Mouse (Mus musculus) cerebellum, adult 18-20 months (tissue): ENCODE measurements around the gene Nfib.

Experiments used
- DNase-seq, 2 experiments: peaks; one replicate each; pipeline ENCODE4 v3.0.0; 2021

Gene Nfib

DNA sequence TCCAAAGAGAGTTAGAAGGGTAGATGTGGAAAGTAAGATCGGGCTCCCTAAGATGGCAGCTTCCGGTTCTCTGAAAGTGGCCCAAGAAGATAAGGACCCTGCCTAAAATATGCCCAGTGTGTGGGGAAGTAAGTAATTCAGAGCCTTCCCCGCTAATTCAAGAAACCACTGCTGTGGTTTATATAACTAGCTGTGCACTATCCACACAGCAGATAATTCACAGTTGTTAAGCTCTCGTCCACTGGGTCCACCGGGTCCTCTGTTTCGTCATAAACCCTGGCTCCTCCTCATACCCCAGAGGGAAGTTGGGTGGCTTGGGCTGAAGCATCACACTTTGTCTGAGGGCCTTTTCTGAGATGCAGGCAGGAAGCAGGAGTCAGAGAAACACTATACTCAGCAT is 19.5 kb downstream of the Nfib start:
- DNase-seq, result no peak

DNA sequence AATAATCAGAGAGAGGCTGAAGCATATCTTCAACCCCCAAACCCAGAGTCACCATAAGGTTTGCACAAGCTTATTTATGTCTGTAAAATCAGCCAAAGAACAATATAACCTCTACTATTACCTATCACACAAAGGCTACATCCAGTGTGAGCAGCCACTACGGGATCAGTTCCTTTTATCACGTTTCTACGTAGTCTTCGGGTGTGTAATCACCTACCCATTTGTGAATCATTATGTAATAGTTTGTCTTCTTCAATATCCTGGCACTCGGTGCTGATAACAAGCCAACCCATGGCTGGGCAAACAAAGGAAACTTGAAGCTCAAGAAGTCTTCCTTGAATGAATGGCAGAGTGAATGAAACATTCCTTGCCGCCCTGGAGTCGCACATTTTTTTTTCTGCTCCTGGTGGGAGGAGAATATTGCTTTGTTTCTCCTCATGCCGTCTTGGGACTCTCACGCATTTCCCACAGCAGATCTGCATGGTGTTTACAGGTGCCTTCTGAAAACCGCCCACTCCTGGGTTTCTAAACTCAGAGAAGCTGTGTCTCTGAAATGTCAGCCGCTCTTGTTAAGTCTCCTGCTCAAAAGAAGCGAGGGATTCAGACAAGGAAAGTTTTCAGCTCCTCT is 21.3 kb downstream of the Nfib start:
- no peak for DNase-seq

DNA sequence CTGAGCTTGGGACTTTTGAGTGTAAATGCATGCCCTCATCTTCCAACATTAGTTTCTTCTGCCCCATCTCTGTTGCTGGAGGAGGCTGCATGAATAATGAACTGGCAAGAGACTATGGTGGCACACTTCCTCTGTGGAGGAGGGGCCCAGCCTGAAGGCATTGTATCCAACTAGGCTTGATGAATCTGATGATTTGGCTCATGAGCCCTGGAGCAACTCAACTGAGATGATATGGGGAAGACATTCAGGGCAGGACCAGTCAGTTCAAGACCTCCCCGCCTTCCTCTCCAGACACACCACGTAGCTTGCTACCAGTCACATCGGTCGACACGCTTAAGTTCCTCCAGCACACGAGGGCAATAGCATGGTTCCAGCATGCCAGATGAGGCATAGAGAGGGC is 22.0 kb downstream of the Nfib start:
- DNase-seq, result no peak

DNA sequence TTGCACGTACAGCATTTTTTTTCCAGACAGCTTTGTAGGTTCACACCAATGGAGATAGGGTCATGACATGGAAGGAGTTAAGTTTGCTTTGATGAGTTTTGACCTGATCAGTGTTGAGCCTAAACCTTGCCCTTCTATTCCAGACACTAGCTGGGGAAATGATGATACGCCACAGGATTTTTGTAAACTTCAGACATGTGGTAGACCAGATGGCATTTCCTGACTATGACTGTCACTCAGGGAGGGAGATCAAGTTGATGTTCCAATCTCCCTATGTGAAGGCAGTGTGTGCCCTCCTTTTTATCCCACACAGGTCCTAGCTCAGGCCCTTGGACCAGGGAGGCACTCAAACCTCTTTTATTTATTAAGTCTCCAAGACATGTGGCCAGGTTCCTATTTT is 29.4 kb downstream of the Nfib start:
- DNase-seq, result no peak

DNA sequence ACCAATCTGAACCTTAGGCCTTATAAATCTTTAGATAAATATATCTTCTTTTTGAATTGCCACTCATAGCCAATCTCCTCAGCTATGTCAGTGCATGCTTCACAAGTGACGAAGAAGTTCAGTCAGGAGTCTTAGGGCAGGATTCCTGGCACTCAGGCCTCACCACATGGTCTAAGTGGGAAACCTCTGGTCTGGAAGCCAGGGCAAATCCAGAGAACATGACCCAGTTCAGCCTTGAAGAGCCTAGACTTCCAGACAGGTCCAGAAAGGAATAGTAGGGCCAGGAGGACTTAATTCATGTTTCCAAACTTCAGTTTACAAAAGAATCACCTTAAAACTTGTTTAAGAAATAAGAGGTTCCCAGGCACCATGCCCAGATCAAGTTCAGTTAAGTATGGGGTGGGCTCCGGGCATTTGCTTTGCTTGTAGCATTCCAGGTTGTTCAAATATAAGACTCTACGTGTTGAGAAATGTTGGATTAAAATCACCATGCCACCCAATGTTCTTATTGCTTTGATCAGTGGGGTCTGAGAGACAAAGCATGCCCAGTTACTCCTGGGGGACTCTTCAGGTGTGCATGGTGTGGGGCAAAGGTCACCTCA is 38.2 kb downstream of the Nfib start:
- no peak for DNase-seq

DNA sequence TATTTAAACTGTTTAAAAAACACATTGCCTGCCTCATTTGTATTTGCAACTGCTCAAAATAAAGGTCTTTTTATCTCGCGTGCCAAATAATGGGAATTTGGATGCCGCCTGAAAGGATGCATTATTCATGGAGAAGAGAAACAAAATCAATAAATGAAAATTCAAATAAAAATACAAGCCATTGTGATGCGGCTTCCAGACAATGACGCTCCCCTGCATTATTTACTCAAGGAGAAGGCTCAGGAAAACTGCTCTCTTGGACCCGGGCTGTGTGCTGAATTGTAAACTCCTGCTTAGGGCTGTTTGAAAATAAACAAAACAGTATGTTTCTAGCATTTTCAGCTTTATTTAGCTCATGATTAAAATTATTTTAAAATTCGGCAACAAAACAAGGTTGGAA is 41.1 kb downstream of the Nfib start:
- no peak for DNase-seq

DNA sequence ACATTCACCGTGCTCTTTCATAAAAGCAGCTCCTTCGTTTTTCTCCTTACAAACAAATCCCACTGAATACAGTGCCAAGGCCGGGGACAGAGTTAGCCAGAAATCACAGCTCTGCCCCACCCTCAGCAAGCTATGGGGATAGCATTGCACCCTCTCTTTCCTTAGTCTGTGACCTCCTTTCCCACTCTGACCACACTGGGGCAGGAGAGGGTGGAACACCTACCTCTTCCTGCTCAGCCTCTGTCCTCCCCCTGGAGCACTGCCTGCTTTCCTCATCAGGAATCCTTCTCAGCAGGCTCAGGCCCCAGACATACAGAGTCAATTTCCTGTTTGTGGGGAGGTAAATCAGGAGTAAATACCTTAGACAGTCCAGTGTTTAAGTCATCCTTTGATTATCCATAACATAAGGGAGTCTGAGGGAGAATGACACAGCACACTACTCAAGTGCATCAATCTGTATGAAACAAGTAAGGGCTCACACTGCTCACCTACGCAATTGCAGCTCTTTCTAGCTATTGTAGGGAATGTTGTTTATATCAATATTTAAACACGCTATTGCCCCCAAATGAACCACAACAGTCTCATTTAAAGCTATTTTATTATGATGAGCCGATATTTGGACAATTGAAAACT is 41.7 kb downstream of the Nfib start:
- DNase-seq, result no peak

DNA sequence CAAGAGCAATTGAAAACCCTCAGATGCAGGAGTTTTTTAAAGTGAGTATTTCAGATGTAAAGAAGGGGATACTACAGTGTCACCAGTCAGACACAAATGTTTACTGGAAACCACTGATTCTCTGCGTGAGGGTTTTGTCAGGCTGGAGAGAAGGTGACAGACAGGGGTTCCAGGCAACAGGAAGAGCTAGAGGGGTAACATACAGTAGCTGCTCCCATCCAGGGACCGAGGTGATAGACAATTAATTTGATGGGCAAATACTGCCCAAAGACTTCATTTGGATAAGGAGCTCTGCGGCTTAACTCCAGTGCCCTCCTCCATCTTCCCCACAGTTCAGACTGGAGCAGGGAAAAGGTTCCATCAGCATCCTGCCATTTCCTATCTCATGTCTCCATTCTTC is 42.9 kb downstream of the Nfib start:
- no peak for DNase-seq

DNA sequence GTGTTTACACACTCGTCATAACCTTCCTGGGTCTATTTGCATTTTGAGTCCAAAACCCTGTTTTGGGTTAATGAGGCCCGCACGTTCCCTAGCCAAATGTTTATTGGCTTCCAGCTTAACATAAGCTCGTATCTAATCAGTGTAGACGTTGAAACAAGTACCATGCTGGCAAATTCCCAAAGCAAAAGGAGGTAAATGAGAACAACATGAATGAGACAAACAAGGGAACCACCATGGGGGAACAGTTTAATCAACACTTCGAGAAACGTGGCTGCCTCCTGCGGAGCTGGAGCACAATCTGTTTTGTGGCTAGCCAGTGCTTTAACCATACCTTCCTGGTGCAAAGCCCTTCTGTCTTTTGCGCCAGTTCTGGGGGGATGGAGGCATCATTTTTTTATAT is 43.3 kb downstream of the Nfib start:
- DNase-seq, result no peak

DNA sequence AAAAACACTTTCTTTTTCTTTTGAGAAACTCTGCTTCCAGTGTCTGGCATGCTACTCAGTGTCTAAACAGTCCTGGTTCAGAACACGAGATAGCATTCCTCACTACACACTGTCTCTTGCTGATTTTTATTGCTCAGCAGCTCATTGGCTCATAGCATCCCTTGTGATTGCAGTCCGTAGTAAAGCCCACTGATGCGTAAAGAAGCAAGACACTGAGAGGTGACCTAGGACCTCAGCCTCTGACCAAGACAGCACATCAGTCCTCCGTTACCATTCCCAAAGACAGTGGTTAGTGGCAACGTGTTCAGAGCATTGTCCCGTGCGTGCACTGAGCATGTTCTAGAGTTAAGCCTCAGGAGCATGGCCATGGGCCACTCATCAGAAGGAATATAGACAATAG is 44.3 kb downstream of the Nfib start:
- DNase-seq, result no peak

DNA sequence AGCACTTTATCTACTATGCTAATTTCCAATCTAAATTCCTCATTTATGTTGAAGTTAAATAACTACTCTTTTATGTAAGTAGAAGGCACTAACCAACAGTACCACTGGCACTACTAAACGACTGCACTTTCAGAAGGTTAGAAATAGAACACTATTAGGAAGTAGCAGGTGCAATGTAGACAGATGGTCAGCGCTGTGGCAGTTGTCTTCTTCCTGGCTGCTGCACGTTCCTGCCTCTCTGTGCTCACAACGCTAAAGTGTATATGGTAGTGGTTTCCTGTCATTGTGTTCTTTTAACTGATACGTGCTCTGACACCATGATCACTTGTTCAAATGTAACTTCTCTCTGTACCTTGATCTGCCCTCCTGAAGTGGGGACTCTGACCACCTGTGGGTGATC is 59.9 kb downstream of the Nfib start:
- no peak for DNase-seq

DNA sequence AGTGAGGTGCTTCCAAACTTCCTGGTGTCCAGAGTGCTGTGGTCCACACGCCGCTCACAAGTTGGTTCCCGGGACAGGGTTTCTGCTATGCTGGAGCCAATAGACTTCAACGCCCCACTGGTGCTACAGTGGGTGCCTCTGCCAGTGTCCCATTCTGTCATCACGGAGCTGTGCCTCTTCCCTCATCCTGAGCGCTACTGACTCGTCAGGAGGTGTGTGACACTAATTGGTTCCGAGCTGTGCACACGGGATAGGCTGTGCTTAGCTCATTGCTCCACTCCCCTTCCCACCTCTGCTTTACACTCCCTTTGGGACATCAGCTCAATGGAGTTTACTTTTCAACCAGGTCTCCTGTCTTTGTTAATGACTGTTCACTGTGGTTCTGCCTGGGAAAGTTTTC is 60.8 kb downstream of the Nfib start:
- no peak for DNase-seq

DNA sequence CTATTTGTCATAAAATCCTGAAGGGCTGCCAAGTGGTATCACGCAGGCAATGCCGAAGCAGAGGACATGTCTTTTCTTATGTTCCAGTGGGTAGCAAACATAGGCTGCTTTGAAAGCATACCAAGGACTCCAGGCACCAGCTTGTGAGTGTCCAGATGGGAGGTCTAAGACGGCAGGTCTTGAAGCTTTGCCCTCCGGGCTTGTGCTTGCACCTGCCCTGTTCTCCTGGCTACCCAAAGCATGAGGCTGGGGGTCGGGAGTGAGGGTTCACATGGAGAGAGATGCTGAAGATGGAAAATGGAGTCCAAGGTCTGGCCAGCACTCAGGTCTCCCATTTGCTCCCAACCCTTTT is 61.8 kb downstream of the Nfib start:
- DNase-seq, result no peak

DNA sequence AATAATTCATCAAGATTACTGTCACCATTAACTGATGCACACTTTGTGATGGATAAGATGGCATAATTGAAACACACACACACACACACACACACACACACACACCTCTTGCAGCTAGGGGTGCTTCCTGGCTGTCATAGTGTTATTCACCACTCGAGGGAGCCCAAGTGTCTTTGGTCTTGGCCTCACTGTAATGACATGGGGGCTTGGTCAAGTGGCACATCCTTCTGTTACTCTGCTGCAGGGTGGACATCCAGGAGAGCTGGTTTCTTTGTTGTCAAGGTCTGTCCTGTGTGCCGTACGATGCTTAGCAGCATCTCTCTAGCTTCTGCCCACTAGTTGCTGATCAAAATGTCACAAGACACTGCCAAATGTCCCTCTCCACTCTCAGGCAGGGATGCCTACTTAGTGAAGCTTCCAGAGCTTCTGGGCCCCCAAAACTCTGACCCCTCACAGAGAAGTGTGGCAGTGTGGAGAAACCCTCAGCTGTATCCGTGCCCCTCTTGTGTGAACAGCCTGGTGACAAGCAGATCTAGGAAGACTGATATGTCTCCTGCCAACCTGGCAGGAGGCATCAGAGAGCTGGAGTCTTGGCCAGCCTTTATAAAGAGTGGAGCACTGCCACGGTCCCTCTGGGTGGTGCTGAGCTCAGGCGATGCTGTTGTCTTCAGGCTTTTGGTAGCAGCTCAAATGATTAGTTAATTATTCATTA is 62.4 kb downstream of the Nfib start:
- DNase-seq, result peak; percentile 60

DNA sequence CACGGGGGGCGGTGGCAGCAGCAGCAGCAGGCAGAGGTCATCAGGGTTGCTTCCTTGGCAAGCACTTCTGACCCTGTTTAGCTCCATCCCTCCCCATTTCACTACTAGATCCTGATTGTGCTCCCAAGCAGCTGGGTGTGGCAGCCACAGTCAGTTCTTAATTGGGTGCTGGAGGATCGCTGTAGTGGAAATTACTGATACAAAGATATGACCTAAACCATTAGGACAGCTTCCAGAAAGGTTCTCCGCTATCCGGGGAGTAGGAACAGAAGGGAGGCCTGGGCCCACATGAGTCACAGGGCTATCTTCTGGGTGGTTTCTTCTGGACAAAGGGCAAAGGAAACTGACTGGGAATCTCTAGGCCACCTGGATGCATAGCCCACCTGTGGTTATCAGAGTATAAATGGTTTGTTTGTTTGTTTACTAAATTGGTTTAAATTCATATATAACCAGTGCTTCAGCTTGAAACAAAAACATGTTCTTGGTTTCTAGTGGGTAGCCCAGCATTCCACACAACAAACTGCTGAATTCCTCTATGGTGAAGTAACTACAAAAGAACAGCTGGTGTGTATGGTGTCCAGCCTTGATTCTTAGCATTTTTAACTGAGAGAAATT is 64.4 kb downstream of the Nfib start:
- no peak for DNase-seq

DNA sequence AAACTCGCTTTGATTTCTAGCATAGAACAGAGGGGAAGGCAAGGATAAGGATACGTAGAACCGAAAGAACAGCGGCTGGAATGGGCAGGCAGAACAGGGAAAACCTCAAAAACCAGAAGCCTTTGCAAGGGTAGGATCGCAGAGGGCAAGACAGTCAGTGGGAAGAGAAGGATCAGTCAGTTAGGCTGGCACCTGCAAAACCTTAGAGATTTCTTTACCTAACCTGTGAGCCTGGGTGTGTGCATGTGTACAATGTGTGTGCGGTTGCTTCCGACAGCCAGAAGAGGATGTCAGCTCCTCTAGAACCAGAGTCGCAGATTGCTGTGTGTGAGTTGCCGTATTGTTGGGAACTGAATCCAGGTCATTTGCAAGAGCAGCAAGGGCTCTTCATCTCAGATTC is 67.3 kb downstream of the Nfib start:
- DNase-seq, result no peak

DNA sequence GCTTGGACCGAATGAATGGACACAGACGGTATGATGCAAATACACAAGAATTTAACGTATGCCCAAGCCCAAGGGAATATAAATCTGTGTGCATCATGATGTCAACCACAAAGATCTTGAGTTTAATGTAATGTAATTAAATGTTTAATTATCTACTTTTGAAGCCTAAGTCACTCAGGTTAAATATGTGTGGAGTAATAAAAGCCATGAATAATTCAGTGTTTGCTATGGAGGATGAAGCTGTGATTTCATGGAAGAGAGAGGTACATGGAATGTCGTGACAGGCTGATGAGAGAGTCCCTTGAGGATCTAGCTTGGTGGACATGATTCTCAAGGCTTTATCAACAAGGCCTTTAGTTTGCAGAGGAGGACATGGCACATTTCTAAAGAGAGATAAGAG is 67.9 kb downstream of the Nfib start:
- DNase-seq, result no peak

DNA sequence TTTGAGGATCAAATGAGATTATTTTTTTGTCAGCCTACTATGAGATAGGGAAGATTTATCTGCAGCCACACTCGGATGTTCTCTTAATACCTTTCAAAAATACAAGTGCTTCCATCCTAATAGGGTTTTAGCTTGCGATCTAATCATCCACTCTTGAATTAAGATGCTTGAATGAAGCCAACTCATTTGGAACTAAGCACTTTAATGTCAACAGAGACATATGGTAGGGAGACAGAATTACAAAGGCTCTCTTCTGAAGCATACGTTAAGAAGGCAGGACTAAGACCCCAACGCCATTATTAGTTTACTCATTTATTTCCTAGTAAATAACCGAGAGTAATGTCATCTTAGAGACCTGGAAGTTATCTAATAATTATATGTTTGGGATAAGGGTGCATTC is 68.9 kb downstream of the Nfib start:
- DNase-seq, result no peak

DNA sequence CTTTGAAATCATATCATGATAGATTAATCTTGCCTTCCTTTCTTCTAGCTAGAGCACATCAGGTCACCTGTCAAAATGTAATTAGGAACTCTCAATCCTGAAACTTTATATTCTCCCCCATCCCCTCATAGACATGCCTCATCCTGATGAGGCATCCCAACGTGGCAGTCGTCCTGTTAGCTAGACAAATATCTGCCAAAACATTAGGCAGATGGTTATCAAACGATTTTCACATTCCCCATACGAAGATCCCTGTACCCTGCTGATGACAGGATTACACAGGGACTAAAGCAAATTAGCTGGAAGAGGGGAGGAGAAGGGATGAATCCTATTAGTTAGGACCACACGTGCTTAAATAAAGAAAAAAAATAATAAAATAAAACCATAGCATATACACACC is 69.7 kb downstream of the Nfib start:
- no peak for DNase-seq

DNA sequence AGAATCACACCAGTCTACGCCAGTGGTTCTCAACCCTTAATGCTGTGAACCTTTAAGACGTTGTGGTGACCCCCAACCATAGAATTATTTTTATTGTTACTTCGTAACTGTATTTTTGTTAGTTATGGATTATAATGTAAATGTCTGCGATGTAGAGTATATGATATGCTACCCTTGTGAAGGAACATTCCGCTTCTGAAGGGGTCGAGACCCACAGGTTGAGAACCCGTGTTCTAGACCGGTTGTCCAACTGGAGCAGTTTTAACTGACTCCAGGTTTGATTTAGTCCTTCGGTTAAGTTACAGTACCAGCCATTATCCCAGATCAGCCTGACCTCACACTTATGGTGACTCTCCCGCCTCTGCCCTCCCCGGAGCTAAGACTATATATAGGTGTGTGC is 70.4 kb downstream of the Nfib start:
- DNase-seq, result no peak

DNA sequence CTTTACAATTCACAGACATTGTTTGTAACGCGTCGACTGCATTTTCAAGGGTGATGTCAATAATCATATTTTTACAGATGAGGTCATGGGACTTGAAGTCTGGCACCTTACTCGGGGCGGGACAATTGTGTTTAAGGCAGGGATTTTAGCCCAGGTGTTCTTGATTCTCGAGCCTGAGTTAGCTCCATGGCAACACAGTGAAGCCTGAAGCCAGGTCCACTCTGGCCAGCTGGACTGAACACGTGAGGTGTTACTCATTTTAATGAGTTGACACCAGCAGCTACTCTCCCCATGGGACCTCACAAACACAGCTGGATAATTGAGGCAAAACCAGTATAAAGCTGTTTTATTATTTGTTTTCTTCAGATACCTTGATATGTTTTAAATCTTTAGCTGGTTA is 71.2 kb downstream of the Nfib start:
- DNase-seq, result no peak

DNA sequence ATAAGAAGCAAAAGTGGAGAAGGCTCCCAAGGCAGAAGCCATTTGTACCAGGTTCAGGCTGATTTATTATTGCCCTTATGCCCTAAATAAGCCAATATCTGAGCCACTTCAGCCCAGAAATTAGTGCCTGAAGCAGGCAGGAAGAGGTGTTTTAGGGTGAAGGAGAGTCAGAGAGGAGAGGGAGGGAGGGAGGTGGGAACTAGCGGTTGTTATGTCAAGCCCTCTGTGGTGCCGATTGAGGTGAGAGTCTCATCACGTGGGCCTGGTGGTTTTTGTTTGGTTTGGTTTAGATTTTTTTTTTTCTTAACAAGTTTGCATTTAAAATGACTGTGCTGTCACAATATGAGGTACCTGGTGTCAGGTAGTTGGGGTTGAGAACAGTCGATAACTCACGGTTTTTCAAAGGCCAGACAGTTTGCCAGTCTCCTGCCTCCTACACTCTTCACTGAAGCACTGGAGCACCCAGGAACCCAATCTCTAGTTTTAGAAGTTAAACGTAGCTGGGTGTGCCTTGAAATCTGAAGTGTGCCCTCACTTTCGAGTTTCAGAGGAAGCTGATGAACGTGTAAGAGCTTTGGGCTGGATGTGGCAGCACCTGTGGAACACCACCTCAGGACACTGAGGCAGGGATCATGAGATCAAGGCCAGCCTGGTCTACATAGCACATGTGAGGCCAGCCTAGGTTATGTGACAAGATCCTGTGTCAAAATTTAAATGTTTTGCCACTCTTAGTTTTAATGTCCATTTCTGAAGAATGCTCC is 81.1 kb downstream of the Nfib start:
- no peak for DNase-seq

DNA sequence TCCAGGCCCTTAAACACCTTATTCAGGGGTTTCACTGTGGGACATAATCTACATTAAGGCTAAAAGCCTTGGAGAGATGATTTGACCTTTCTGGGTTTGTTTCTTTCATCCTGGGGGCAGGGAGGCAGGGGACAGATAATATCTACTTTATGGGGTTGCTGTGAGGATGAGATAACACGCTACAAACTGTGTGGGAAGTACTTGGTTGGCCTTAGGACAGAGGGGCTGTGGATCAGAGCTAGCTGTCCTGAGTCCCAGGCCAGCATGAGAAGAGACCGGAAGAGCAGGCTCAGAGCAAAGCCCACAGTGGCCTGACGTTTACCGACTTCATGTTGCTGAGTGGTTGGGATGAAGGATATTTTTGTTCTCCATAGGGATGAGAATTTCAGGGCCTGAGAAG is 81.7 kb downstream of the Nfib start:
- no peak for DNase-seq
